Mouse (Mus musculus): ENCODE results near the gene Calm2. TPM values are rescaled to one million over a fixed set of nuclear protein-coding genes. Genes with fewer than 3 reads are reported as not detected.

Gene Calm2
- polyA plus RNA-seq, 1 experiment = 57.3 TPM

DNA sequence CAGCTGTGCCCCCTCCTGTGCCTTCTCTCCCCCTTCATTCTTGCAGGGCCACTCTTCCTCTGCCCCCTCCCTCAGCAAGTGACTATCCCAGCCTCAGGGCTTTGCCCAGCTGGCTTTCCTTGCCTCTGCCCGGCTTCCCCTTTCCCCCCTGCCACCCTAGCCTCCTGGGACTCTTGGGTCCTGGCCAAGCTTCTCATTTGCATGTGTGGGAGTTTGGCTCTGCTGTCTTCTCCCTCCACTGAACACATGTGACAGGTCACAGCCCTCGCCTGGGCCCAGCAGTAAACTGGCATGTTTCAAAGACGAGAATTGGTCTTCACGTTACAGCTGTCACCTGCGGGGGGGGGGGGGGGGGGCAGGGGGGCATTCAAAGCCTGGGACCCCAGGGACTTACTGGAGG is 59.7 kb downstream of the Calm2 start:
- no peak for DNase-seq

DNA sequence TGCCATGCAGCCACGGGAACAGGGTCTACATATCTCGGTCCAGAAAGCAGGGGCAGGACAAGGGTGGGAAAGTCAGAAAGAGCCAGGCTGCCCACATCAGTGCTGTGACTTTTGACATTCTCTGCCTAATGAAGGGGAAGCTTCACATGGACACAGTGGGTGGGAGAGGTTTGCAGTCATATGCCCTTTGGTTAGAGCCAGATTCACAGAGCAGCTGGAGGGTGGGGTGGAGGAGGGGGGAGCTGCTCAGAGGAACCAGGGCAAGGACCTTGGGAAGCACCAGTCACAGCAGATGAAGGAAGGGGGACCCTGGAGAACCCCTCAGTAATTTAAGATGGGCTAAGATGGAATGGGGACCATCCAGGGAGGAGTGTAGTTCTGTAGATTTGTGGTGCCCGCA is 60.9 kb downstream of the Calm2 start:
- 91% methylated on average over 3 of the region's 3 CpGs for WGBS
- no peaks in the 10 kb centered on the region for H3K27me3 ChIP-seq (ENCODE audit: control insufficient read depth, insufficient read depth, low read length)
- no peak overlapping the region for H3K4me3 ChIP-seq (ENCODE audit: control insufficient read depth, insufficient read depth, low read length)
- no peak for TF ChIP-seq CTCF (IDR thresholded peaks at IDR 0.05; ENCODE audit: borderline replicate concordance, control insufficient read depth, extremely low read depth, insufficient read depth, low read length, poor library complexity)
- TF ChIP-seq POLR2A (IDR thresholded peaks at IDR 0.05; ENCODE audit: control insufficient read depth, extremely low read depth, insufficient read depth, low read length, poor library complexity) = no peak
- H3K4me1 ChIP-seq (replicated peaks; ENCODE audit: control insufficient read depth, insufficient read depth, low read length) = no peaks in the 10 kb centered on the region
- H3K27ac ChIP-seq (ENCODE audit: control insufficient read depth, insufficient read depth, low read length) = no peak overlapping the region
- H3K36me3 ChIP-seq (ENCODE audit: control insufficient read depth, insufficient read depth, low read length) = no peaks in the 10 kb centered on the region
- no peak for DNase-seq

More for the DNA sequence above, 59.7 kb downstream of the Calm2 start:
- Histone ChIP-seq H3K4me1 (replicated peaks; ENCODE audit: control insufficient read depth, insufficient read depth, low read length) (no peaks in the 10 kb centered on the region), H3K36me3 (ENCODE audit: control insufficient read depth, insufficient read depth, low read length) (no peaks in the 10 kb centered on the region), H3K27me3 (ENCODE audit: control insufficient read depth, insufficient read depth, low read length) (no peaks in the 10 kb centered on the region), H3K4me3 (ENCODE audit: control insufficient read depth, insufficient read depth, low read length) (no peak overlapping the region), H3K27ac (ENCODE audit: control insufficient read depth, insufficient read depth, low read length) (no peak overlapping the region)
- 44% methylated on average over 5 of the region's 5 CpGs for WGBS
- no peak for TF ChIP-seq POLR2A (IDR thresholded peaks at IDR 0.05; ENCODE audit: control insufficient read depth, extremely low read depth, insufficient read depth, low read length, poor library complexity)
- no peak for TF ChIP-seq CTCF (IDR thresholded peaks at IDR 0.05; ENCODE audit: borderline replicate concordance, control insufficient read depth, extremely low read depth, insufficient read depth, low read length, poor library complexity)

Other genes starting within 250 kb of the Calm2 start
- gene Mcfd2, start 181.0 kb downstream of the Calm2 start, polyA plus RNA-seq (2012; rRNA removed) = 46.7 and 48.7 TPM in 2 replicates
- gene Ttc7, start 164.0 kb downstream of the Calm2 start, polyA plus RNA-seq (2012; rRNA removed) = 93.6 and 148 TPM in 2 replicates
- 0.24 TPM in 1 of 2 replicates, not detected in the other for gene Stpg4, start 19.2 kb downstream of the Calm2 start, polyA plus RNA-seq (2012; rRNA removed)
- gene Epcam, start 189.0 kb upstream of the Calm2 start, polyA plus RNA-seq (2012; rRNA removed) = 29.3 and 37.4 TPM in 2 replicates
- gene Msh2, start 225.4 kb upstream of the Calm2 start, polyA plus RNA-seq (2012; rRNA removed) = 17.8 and 22.8 TPM in 2 replicates